Mouse (Mus musculus): ENCODE results near the gene Mitd1. TPM values are rescaled to one million over a fixed set of nuclear protein-coding genes. Genes with fewer than 3 reads are reported as not detected.

Mitd1 gene
- total RNA-seq, 2 experiments from 2014 or later = 1.7 to 2.4 TPM

GRCm38 (mm10) chr1:37889206-37889605, 1.0 kb downstream of the Mitd1 start:
- intact Hi-C loops (cut with DNase I) = loop anchor here (2.0 kb wide), 1 partner anchor 16 kb away; no protein-coding TSS in a partner anchor
- TF ChIP-seq CTCF (IDR thresholded peaks at IDR 0.05) = no peak
- no peak for DNase-seq
- Histone ChIP-seq H3K4me3 (peak overlapping the region; percentile 82), H3K27ac (peak overlapping the region; percentile 85)

GRCm38 (mm10) chr1:37884451-37884850, 5.8 kb downstream of the Mitd1 start:
- H3K27ac ChIP-seq = no peak overlapping the region
- H3K4me3 ChIP-seq = no peak overlapping the region
- TF ChIP-seq CTCF (IDR thresholded peaks at IDR 0.05) = no peak
- DNase-seq = no peak
- intact Hi-C loops (cut with DNase I) = no loop called here

GRCm38 (mm10) chr1:37883411-37883810, 6.8 kb downstream of the Mitd1 start:
- no peak for DNase-seq
- Histone ChIP-seq H3K4me3 (no peak overlapping the region), H3K27ac (no peak overlapping the region)
- intact Hi-C loops (cut with DNase I) = no loop called here
- no peak for TF ChIP-seq CTCF (IDR thresholded peaks at IDR 0.05)

GRCm38 (mm10) chr1:37877736-37878460, 12.3 kb downstream of the Mitd1 start:
- Histone ChIP-seq H3K4me3 (no peak overlapping the region), H3K27ac (no peak overlapping the region)
- no peak for TF ChIP-seq CTCF (IDR thresholded peaks at IDR 0.05)
- intact Hi-C loops (cut with DNase I) = no loop called here
- DNase-seq = no peak

- no peak for TF ChIP-seq CTCF (IDR thresholded peaks at IDR 0.05)
- no peak for DNase-seq
- intact Hi-C loops (cut with DNase I) = loop anchor here (2.0 to 5.0 kb wide), 3 partner anchors 16 to 254 kb away; partner anchors contain the start of genes Eif5b, Rev1 and Txndc9
- H3K27ac ChIP-seq = peak overlapping the region; percentile 82; the same call in 1 of the 2 replicates
- peak overlapping the region; percentile 79 for H3K4me3 ChIP-seq
Observed at GRCm38 (mm10) chr1:37873157-37873556, 17.1 kb downstream of the Mitd1 start.

- intact Hi-C loops (cut with DNase I) = loop anchor here (2.0 to 5.0 kb wide), 3 partner anchors 16 to 255 kb away; partner anchors contain the start of genes Eif5b, Rev1 and Txndc9
- peak overlapping the region; percentile 82 for H3K27ac ChIP-seq
- peak; percentile 85 for DNase-seq
- H3K4me3 ChIP-seq = peak overlapping the region; percentile 79
- TF ChIP-seq CTCF (IDR thresholded peaks at IDR 0.05) = no peak
Observed at GRCm38 (mm10) chr1:37872131-37873067, 17.8 kb downstream of the Mitd1 start.

GRCm38 (mm10) chr1:37871704-37872103, 18.5 kb downstream of the Mitd1 start, which contains the start of gene Lipt1:
Lipt1 (plus strand) TSS chr1:37871738.
- TF ChIP-seq CTCF (IDR thresholded peaks at IDR 0.05) = no peak
- intact Hi-C loops (cut with DNase I) = loop anchor here (2.0 to 5.0 kb wide), 3 partner anchors 17 to 256 kb away; partner anchors contain the start of genes Eif5b, Rev1 and Txndc9
- peak within 1 kb of the TSS; percentile 82 for H3K27ac ChIP-seq
- peak; percentile 26 for DNase-seq
- peak within 1 kb of the TSS; percentile 79 for H3K4me3 ChIP-seq

GRCm38 (mm10) chr1:37869362-37869761, 20.8 kb downstream of the Mitd1 start:
- no peak overlapping the region for H3K4me3 ChIP-seq
- no peak overlapping the region for H3K27ac ChIP-seq
- no peak for TF ChIP-seq CTCF (IDR thresholded peaks at IDR 0.05)
- DNase-seq = no peak
- intact Hi-C loops (cut with DNase I) = loop anchor here (5.0 kb wide), 1 partner anchor 192 kb away; no protein-coding TSS in a partner anchor

- intact Hi-C loops (cut with DNase I) = loop anchor here (5.0 kb wide), 1 partner anchor 191 kb away; no protein-coding TSS in a partner anchor
- TF ChIP-seq CTCF (IDR thresholded peaks at IDR 0.05) = no peak
- Histone ChIP-seq H3K4me3 (no peak overlapping the region), H3K27ac (no peak overlapping the region)
- no peak for DNase-seq
Observed at GRCm38 (mm10) chr1:37868640-37869039, 21.6 kb downstream of the Mitd1 start.

GRCm38 (mm10) chr1:37867684-37868322, 22.4 kb downstream of the Mitd1 start:
- TF ChIP-seq CTCF (IDR thresholded peaks at IDR 0.05) = no peak
- DNase-seq = no peak
- Histone ChIP-seq H3K4me3 (no peak overlapping the region), H3K27ac (no peak overlapping the region)
- intact Hi-C loops (cut with DNase I) = loop anchor here (5.0 kb wide), 1 partner anchor 191 kb away; no protein-coding TSS in a partner anchor

- Histone ChIP-seq H3K27ac (no peak overlapping the region), H3K4me3 (no peak overlapping the region)
- intact Hi-C loops (cut with DNase I) = loop anchor here (5.0 kb wide), 1 partner anchor 190 kb away; no protein-coding TSS in a partner anchor
- peak; percentile 36 for DNase-seq
- peak; percentile 72 for TF ChIP-seq CTCF (IDR thresholded peaks at IDR 0.05)
Observed at GRCm38 (mm10) chr1:37867056-37867455, 23.2 kb downstream of the Mitd1 start.

- no peak for DNase-seq
- intact Hi-C loops (cut with DNase I) = loop anchor here (5.0 kb wide), 1 partner anchor 189 kb away; no protein-coding TSS in a partner anchor
- Histone ChIP-seq H3K27ac (peak within 1 kb of the TSS; percentile 88), H3K4me3 (peak within 1 kb of the TSS; percentile 83)
- no peak for TF ChIP-seq CTCF (IDR thresholded peaks at IDR 0.05)
Observed at GRCm38 (mm10) chr1:37866286-37866685, 23.9 kb downstream of the Mitd1 start, which contains the start of gene Tsga10. Tsga10 (minus strand) TSS chr1:37866429.

Data from gastrocnemius, adult 2 months (tissue).